Mouse (Mus musculus) bone marrow, adult 2 months (tissue): ENCODE results near the gene Ss18l1.

ENCODE experiments used
- CTCF ChIP-seq: fragments of 200-500 bp; IDR thresholded peaks from 2 replicates; pipeline ENCODE4 v1.5.1; 2011; ENCODE audit warnings: low read length, control low read depth; ENCODE audit not compliant: control insufficient read depth, insufficient read depth
- POLR2A ChIP-seq: fragments of 200-500 bp; IDR thresholded peaks from 2 replicates; pipeline ENCODE4 v1.6.1; 2011; ENCODE audit warnings: low read depth, mild to moderate bottlenecking, control low read depth, low read length, borderline replicate concordance; ENCODE audit not compliant: control insufficient read depth

GRCm38 (mm10) chr2:180011370-180011769, 30.9 kb upstream of the Ss18l1 start:
- no peak for TF ChIP-seq CTCF
- TF ChIP-seq POLR2A: no peak
